Comparison of ENCODE assay signal across 13 mouse cellular contexts in genomic region chr3:51194075-51194474, GRCm38 (mm10). TPM values are rescaled to one million over a fixed set of nuclear protein-coding genes. Genes with fewer than 3 reads are reported as not detected.
DNase-seq lines count a peak whose midpoint lies in the region; ATAC-seq and TF ChIP-seq lines count a peak whose summit lies in the region.
"Had no signal": no experiment of that assay in that cellular context is flagged by ENCODE, and none has a peak within 500 bp of the region (broad histone marks: within the 10 kb centered on the region; RNA-seq: fewer than 3 reads in every experiment).

No protein-coding gene starts in this region.

- CTCF ChIA-PET in Patski (lab: Charles Lee) = interaction anchor here (0.8 to 6.8 kb wide), 3 partner anchors 10 to 29 kb away, joined by 3 to 39 read pairs (median 4); partner anchors contain the start of gene Noct

- WGBS in kidney, embryonic 16.5 days = 26% methylated on average over 6 of the region's 6 CpGs
- WGBS in olfactory bulb, adult 2 months = 69% methylated on average over 6 of the region's 6 CpGs

- H3K9me3 ChIP-seq in kidney, embryonic 16.5 days (ENCODE audit: low read length) = no peaks in the 10 kb centered on the region
- H3K9me3 ChIP-seq: heart, embryonic 15.5 days had no signal

- peaks cover 8% of the 10 kb centered on the region; the same call in 1 of the 2 replicates for H3K4me1 ChIP-seq in kidney, embryonic 16.5 days (ENCODE audit: insufficient read depth, low read length)
- peaks cover 31% of the 10 kb centered on the region for H3K4me1 ChIP-seq in olfactory bulb, adult 2 months (ENCODE audit: control insufficient read depth, insufficient read depth, low read length)

- 0 out of 2 replicates have a peak overlapping the region, but pooled peaks have one; percentile 14 for H3K9ac ChIP-seq in kidney, embryonic 16.5 days (replicated peaks; ENCODE audit: low read length)
- H3K9ac ChIP-seq: heart, embryonic 15.5 days had no signal

- no peak for TF ChIP-seq CTCF in Patski (IDR thresholded peaks at IDR 0.05)
- no peak for TF ChIP-seq CTCF in olfactory bulb, adult 2 months (IDR thresholded peaks at IDR 0.05; ENCODE audit: insufficient read depth, low read depth, low read length)

- DNase-seq in kidney, adult 18-20 months = no peak
- DNase-seq in Patski (ENCODE audit: low read depth, low spot score) = peak; percentile 78
- DNase-seq in gastrocnemius, postnatal 36 days = peak; percentile 48 to 80
- no peak for DNase-seq in retina, embryonic 14.5 days (ENCODE audit: low spot score)
- no peak for DNase-seq in thymus, postnatal 10 days (ENCODE audit: low spot score in 2 of 2)
- no peak for DNase-seq in left cerebral cortex, adult 9 months (ENCODE audit: low spot score in 2 of 2)
- DNase-seq: cerebellum, adult 9-10 months; liver; thymus, adult 2 months had no signal

- H3K27me3 ChIP-seq in kidney, embryonic 16.5 days (ENCODE audit: insufficient read depth, low read length) = no peaks in the 10 kb centered on the region
- no peaks in the 10 kb centered on the region for H3K27me3 ChIP-seq in Patski
- H3K27me3 ChIP-seq: heart, embryonic 15.5 days had no signal

- H3K36me3 ChIP-seq in kidney, embryonic 16.5 days (ENCODE audit: insufficient read depth, low read length) = no peaks in the 10 kb centered on the region
- H3K36me3 ChIP-seq: heart, embryonic 15.5 days had no signal

- no peak overlapping the region for H3K4me2 ChIP-seq in kidney, embryonic 16.5 days (replicated peaks; ENCODE audit: low read depth, low read length)
- H3K4me2 ChIP-seq: heart, embryonic 15.5 days had no signal

- no peak overlapping the region for H3K27ac ChIP-seq in kidney, embryonic 16.5 days (ENCODE audit: low read length)
- 0 out of 2 replicates have a peak overlapping the region, but pooled peaks have one; percentile 37 for H3K27ac ChIP-seq in olfactory bulb, adult 2 months (ENCODE audit: insufficient read depth, low read depth, low read length)
- H3K27ac ChIP-seq: heart, embryonic 15.5 days had no signal

- H3K4me3 ChIP-seq in kidney, embryonic 16.5 days (ENCODE audit: low read length) = no peak overlapping the region
- no peak overlapping the region for H3K4me3 ChIP-seq in olfactory bulb, adult 2 months (ENCODE audit: insufficient read depth, low read depth, low read length)
- H3K4me3 ChIP-seq: erythroblast, embryonic 14.5 days; heart, embryonic 15.5 days had no signal

- ATAC-seq in kidney, embryonic 16.5 days (ENCODE audit: low FRiP score, low TSS enrichment) = no peak
- no peak for ATAC-seq in Patski

- POLR2A ChIA-PET in Patski (lab: Charles Lee) = interaction anchor here (1.1 to 2.4 kb wide), 3 partner anchors 12 to 35 kb away, joined by 3 to 13 read pairs (median 5); partner anchors contain the start of gene Noct

- in situ Hi-C loops in Patski (cut with MboI; ENCODE audit: low pct_unique_long_range_greater_than_20kb) = no loop called here

- TF ChIP-seq POLR2A in olfactory bulb, adult 2 months (IDR thresholded peaks at IDR 0.05; ENCODE audit: insufficient read depth, low read depth, low read length) = no peak

- intact Hi-C loops in gastrocnemius, postnatal 36 days (cut with DNase I) = no loop called here

RNA-seq across cellular contexts. Expression of gene Noct, which starts 30.2 kb away (rescaled TPM):
- polyA plus RNA-seq in kidney, embryonic 16.5 days (2015; fragmentation: Nextera tagmentation; extraction: Ambion mirVana) = 7.2 and 7.9 TPM in 2 replicates
- polyA plus RNA-seq in Patski (2021) = 36.1 TPM
- 10 to 100 TPM; 24.1 to 37.6 TPM for total RNA-seq in gastrocnemius, postnatal 36 days (2021)
- polyA plus RNA-seq in olfactory bulb, adult 2 months (2012; ENCODE audit: insufficient read depth, insufficient read length, low replicate concordance, missing spikeins) = not detected in 2 replicates

Comparison
In these comparisons a context has a peak if more than half of its experiments do, and no peak if none do; other contexts are left out.
1. DNase-seq: peak in Patski (single experiment) and gastrocnemius, postnatal 36 days (2 of 2); none in kidney, adult 18-20 months (single experiment), retina, embryonic 14.5 days (single experiment), thymus, postnatal 10 days (0 of 2) and left cerebral cortex, adult 9 months (0 of 2).